Mouse (Mus musculus) ES-Bruce4 (cell line): ENCODE results near the gene Rph3al. TPM values are rescaled to one million over a fixed set of nuclear protein-coding genes. Genes with fewer than 3 reads are reported as not detected.

Experiments used
- H3K27ac ChIP-seq: 2 replicates; pipeline ENCODE4 v1.5.1; 2012; ENCODE audit warnings: low read length, inconsistent platforms; ENCODE audit not compliant: insufficient read depth
- H3K27me3 ChIP-seq: 2 replicates; pipeline ENCODE4 v1.6.1; 2012; ENCODE audit warnings: mild to moderate bottlenecking, low read length, inconsistent platforms; ENCODE audit not compliant: control insufficient read depth, poor library complexity, insufficient read depth, severe bottlenecking
- H3K36me3 ChIP-seq: 2 replicates; pipeline ENCODE4 v1.6.1; 2012; ENCODE audit warnings: inconsistent platforms, mild to moderate bottlenecking, low read length, moderate library complexity; ENCODE audit not compliant: control insufficient read depth, poor library complexity, insufficient read depth, severe bottlenecking
- H3K4me1 ChIP-seq: one replicate; pipeline ENCODE4 v1.8.1; 2011; ENCODE audit warnings: low read length; ENCODE audit not compliant: control insufficient read depth, insufficient read depth
- H3K4me3 ChIP-seq: 2 replicates; pipeline ENCODE4 v1.5.1; 2011; ENCODE audit warnings: low read depth, mild to moderate bottlenecking, low read length
- H3K9ac ChIP-seq: 2 replicates; pipeline ENCODE4 v1.6.1; 2012; ENCODE audit warnings: low read depth, mild to moderate bottlenecking, inconsistent platforms; ENCODE audit not compliant: poor library complexity, severe bottlenecking
- H3K9me3 ChIP-seq: replicated peaks from 2 replicates; pipeline ENCODE4 v1.6.1; 2012; ENCODE audit warnings: mild to moderate bottlenecking, low read length, inconsistent platforms; ENCODE audit not compliant: control insufficient read depth, poor library complexity, insufficient read depth, severe bottlenecking
- CTCF ChIP-seq: IDR thresholded peaks from one replicate; pipeline ENCODE4 v1.8.1; 2011; ENCODE audit warnings: low read depth, low read length
- EP300 ChIP-seq: IDR thresholded peaks from 2 replicates; pipeline ENCODE4 v1.6.1; 2011; ENCODE audit warnings: low read depth, low read length; ENCODE audit not compliant: insufficient read depth
- POLR2A ChIP-seq: IDR thresholded peaks from one replicate; pipeline ENCODE4 v1.8.1; 2011; ENCODE audit warnings: low read length; ENCODE audit not compliant: insufficient read depth
- polyA plus RNA-seq: library from polyadenylated mRNA; stranded (reverse); fragments of >200 nt; gene quantifications from 2 replicates; pipeline ENCODE4 v1.2.4, GENCODE M21; 2011; ENCODE audit warnings: low read depth; ENCODE audit not compliant: missing spikeins, insufficient read depth, insufficient read length

The Rph3al gene
- polyA plus RNA-seq, 1 experiment = 3.7 TPM

DNA sequence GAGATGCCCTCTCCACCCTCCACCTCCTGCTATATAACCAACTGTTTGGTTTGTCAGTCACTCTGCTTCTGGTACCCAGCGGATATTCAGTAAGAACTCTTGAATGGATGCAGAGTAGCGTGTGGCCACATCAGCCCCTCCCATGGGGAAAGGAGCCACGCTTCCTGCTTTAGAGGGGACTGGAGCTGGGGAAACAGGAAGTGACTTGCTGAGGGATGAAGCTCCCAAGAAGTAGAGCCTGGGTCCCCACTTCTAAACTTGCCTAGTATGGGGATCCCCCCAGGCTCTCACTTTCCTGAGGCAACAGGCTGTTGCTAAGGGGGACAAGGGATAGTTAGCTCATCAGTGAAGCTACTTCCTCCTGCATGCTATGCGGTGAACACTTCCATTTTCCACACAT, 30.8 kb downstream of the Rph3al start:
- no peaks in the 10 kb centered on the region for H3K27me3 ChIP-seq
- no peaks in the 10 kb centered on the region for H3K36me3 ChIP-seq
- H3K4me1 ChIP-seq = no peaks in the 10 kb centered on the region
- H3K4me3 ChIP-seq = no peak overlapping the region
- no peak overlapping the region for H3K9ac ChIP-seq
- H3K9me3 ChIP-seq = no peaks in the 10 kb centered on the region
- TF ChIP-seq CTCF (no peak), POLR2A (no peak), EP300 (no peak)
- no peak overlapping the region for H3K27ac ChIP-seq

GRCm38 (mm10) chr11:75906556-75906955, 31.7 kb downstream of the Rph3al start:
- Histone ChIP-seq H3K27ac (no peak overlapping the region), H3K9me3 (no peaks in the 10 kb centered on the region), H3K4me1 (no peaks in the 10 kb centered on the region), H3K9ac (no peak overlapping the region), H3K4me3 (no peak overlapping the region), H3K27me3 (no peaks in the 10 kb centered on the region), H3K36me3 (no peaks in the 10 kb centered on the region)
- TF ChIP-seq EP300 = no peak

DNA sequence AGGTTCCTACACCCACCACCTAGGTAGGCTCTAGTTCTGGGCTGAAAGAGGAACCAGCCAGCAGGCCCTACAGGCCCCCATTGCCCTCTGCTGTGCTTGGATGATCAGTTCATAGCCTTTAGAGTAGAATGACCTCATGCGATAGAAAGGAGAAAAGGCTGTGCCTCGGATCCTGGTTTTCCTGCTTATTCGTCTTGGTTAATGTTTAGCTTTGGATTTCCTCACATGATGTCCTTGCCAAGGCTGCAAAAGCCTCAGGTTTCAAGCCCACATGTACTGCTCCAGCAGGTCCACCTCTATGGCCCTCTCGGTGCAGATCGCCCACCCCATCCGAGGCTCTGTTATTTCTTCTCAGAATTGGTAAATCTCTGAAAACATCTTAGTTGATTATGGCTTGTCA, 33.2 kb downstream of the Rph3al start:
- H3K27me3 ChIP-seq = no peaks in the 10 kb centered on the region
- TF ChIP-seq EP300 (no peak), CTCF (no peak)
- H3K4me3 ChIP-seq = no peak overlapping the region
- no peaks in the 10 kb centered on the region for H3K4me1 ChIP-seq
- H3K9me3 ChIP-seq = no peaks in the 10 kb centered on the region
- no peak overlapping the region for H3K9ac ChIP-seq
- H3K27ac ChIP-seq = no peak overlapping the region
- no peaks in the 10 kb centered on the region for H3K36me3 ChIP-seq

DNA sequence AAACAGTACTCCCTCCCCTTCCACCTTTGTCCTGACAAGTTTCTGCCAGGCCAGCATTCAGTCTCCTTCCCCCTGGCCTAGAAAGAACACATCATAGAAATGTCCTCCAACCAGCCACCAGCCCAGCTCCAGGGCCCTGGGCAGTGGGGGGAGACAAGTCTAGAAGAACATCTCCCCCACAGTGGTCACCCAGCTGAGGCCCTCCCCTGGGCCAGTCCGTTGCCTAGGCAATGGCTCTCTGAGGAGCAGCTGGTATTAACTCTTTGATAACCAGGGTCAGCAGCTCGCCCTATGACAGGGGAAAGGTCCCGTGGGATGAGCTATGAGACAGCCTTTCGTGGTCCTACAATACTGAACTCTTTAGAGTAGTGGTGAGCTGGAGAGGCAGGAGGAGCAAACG, 33.7 kb downstream of the Rph3al start:
- Histone ChIP-seq H3K9me3 (no peaks in the 10 kb centered on the region), H3K4me1 (no peaks in the 10 kb centered on the region), H3K9ac (no peak overlapping the region), H3K27me3 (no peaks in the 10 kb centered on the region), H3K27ac (no peak overlapping the region), H3K36me3 (no peaks in the 10 kb centered on the region), H3K4me3 (no peak overlapping the region)
- TF ChIP-seq CTCF = no peak
- TF ChIP-seq EP300 = no peak
- TF ChIP-seq POLR2A = no peak

DNA sequence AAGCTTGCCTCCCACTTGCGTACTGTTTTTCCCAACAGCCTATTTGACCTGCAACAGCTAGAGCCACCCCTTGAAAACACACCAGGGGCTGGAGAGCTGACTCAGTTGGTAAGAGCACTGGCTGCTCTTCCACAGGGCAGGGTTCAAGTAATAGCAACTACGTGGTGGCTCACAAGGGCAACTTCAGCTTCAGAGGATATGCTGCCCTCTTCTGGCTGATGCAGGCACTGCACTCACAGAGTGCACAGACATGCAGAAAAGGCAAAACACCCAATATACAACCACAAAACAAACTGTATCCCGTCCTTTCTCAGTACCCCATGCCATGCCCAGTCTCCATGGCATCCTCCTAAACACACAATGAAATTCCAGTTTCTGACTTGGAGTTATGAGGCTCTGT, 34.7 kb downstream of the Rph3al start:
- no peaks in the 10 kb centered on the region for H3K27me3 ChIP-seq
- H3K4me3 ChIP-seq = no peak overlapping the region
- no peak overlapping the region for H3K27ac ChIP-seq
- no peaks in the 10 kb centered on the region for H3K9me3 ChIP-seq
- H3K9ac ChIP-seq = no peak overlapping the region
- no peaks in the 10 kb centered on the region for H3K4me1 ChIP-seq
- TF ChIP-seq EP300 (no peak), CTCF (peak; percentile 93)
- no peaks in the 10 kb centered on the region for H3K36me3 ChIP-seq

- no peaks in the 10 kb centered on the region for H3K9me3 ChIP-seq
- TF ChIP-seq EP300 = no peak
- TF ChIP-seq CTCF = no peak
- no peak for TF ChIP-seq POLR2A
- H3K27me3 ChIP-seq = no peaks in the 10 kb centered on the region
- H3K27ac ChIP-seq = no peak overlapping the region
- no peak overlapping the region for H3K9ac ChIP-seq
- H3K4me3 ChIP-seq = no peak overlapping the region
- H3K36me3 ChIP-seq = no peaks in the 10 kb centered on the region
- H3K4me1 ChIP-seq = no peaks in the 10 kb centered on the region
These were observed 36.9 kb downstream of the Rph3al start for GRCm38 (mm10) chr11:75901339-75901738.

DNA sequence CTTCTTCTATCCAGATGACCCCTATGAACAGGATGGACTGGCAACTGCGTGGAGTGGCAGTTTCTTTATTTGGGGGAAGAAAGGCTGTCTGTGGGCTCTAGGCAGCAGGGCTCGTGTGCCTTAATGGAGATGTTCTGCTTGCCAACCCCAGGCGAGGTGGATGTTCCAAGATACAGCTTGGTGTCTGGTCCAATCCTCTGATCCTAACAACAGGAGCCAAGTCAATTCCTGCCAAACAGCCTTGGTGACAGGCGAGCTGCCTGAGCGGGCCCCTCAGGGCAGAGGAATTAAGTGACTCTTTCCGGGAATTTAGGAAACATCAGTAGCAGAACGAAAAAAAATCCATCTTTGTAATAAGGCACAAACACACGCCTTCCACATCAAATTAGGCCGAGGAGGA, 38.6 kb downstream of the Rph3al start:
- Histone ChIP-seq H3K4me3 (no peak overlapping the region), H3K36me3 (no peaks in the 10 kb centered on the region), H3K9me3 (no peaks in the 10 kb centered on the region), H3K27me3 (no peaks in the 10 kb centered on the region), H3K4me1 (no peaks in the 10 kb centered on the region), H3K27ac (no peak overlapping the region), H3K9ac (no peak overlapping the region)
- no peak for TF ChIP-seq EP300
- TF ChIP-seq POLR2A = no peak
- TF ChIP-seq CTCF = no peak
